Mouse (Mus musculus): Measurements from ENCODE around the gene Mast4. TPM values are rescaled to one million over a fixed set of nuclear protein-coding genes. Genes with fewer than 3 reads are reported as not detected.

The Mast4 gene
- polyA plus RNA-seq, 1 experiment from 2014 or later, result 41.8 TPM

GRCm38 (mm10) chr13:103328299-103328698 is 6.0 kb downstream of the Mast4 start:
- DNase-seq (no peak), ATAC-seq (ENCODE audit: low FRiP score, low TSS enrichment) (no peak)
- H3K27ac ChIP-seq (replicated peaks; ENCODE audit: low read depth, low read length), result no peak overlapping the region
- peaks cover 8% of the 10 kb centered on the region for H3K4me1 ChIP-seq (ENCODE audit: control insufficient read depth, insufficient read depth, low read length)
- no peak overlapping the region for H3K4me2 ChIP-seq (ENCODE audit: low read length)
- 85% methylated on average over 16 of the region's 16 CpGs for WGBS
- no peak overlapping the region for H3K9ac ChIP-seq (replicated peaks; ENCODE audit: low read length)
- H3K36me3 ChIP-seq (ENCODE audit: control insufficient read depth, insufficient read depth, low read length), result no peaks in the 10 kb centered on the region
- no peak overlapping the region for H3K4me3 ChIP-seq (replicated peaks; ENCODE audit: low read depth, low read length)
- no peaks in the 10 kb centered on the region for H3K9me3 ChIP-seq (ENCODE audit: control insufficient read depth, low read length)
- peaks cover 9% of the 10 kb centered on the region; the same call in 1 of the 2 replicates for H3K27me3 ChIP-seq (ENCODE audit: control insufficient read depth, insufficient read depth, low read length)

- 89% methylated on average over 9 of the region's 9 CpGs for WGBS
- Histone ChIP-seq H3K9me3 (ENCODE audit: control insufficient read depth, low read length) (no peaks in the 10 kb centered on the region), H3K4me1 (ENCODE audit: control insufficient read depth, insufficient read depth, low read length) (peaks cover 5% of the 10 kb centered on the region; the same call in 1 of the 2 replicates), H3K4me2 (ENCODE audit: low read length) (no peak overlapping the region), H3K27ac (replicated peaks; ENCODE audit: low read depth, low read length) (no peak overlapping the region), H3K9ac (replicated peaks; ENCODE audit: low read length) (no peak overlapping the region), H3K36me3 (ENCODE audit: control insufficient read depth, insufficient read depth, low read length) (no peaks in the 10 kb centered on the region), H3K4me3 (replicated peaks; ENCODE audit: low read depth, low read length) (no peak overlapping the region), H3K27me3 (ENCODE audit: control insufficient read depth, insufficient read depth, low read length) (peaks cover 9% of the 10 kb centered on the region; the same call in 1 of the 2 replicates)
- DNase-seq, result no peak
- ATAC-seq (ENCODE audit: low FRiP score, low TSS enrichment), result no peak
Observed at GRCm38 (mm10) chr13:103327843-103328242, 6.5 kb downstream of the Mast4 start.

DNA sequence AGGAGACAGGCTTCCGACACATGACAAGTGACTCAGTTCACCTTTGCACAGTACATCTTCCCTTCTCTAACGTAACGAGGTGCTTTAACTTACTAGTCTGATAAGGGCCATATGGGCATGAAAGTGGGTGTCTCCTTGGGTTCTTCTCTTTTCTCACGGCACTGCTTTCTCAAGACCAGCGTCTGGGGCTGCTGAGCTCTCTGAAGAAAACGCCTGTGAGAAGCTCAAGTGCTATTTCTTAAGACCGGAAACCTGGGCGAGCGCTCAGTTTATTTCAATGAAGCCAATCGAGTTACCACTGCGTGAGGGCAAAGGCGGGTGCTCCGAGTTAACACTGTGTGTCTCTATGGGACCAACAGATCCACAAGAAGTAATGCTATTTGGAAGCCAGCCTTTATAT is 8.1 kb downstream of the Mast4 start:
- Histone ChIP-seq H3K9ac (replicated peaks; ENCODE audit: low read length) (no peak overlapping the region), H3K4me3 (replicated peaks; ENCODE audit: low read depth, low read length) (no peak overlapping the region), H3K27me3 (ENCODE audit: control insufficient read depth, insufficient read depth, low read length) (no peaks in the 10 kb centered on the region), H3K36me3 (ENCODE audit: control insufficient read depth, insufficient read depth, low read length) (no peaks in the 10 kb centered on the region), H3K27ac (replicated peaks; ENCODE audit: low read depth, low read length) (no peak overlapping the region), H3K4me1 (ENCODE audit: control insufficient read depth, insufficient read depth, low read length) (no peaks in the 10 kb centered on the region), H3K9me3 (ENCODE audit: control insufficient read depth, low read length) (no peaks in the 10 kb centered on the region; the same call in 1 of the 2 replicates), H3K4me2 (ENCODE audit: low read length) (no peak overlapping the region)
- ATAC-seq (ENCODE audit: low FRiP score, low TSS enrichment), result no peak
- no peak for DNase-seq
- 87% methylated on average over 13 of the region's 13 CpGs for WGBS

- Histone ChIP-seq H3K9ac (replicated peaks; ENCODE audit: low read length) (no peak overlapping the region), H3K4me3 (replicated peaks; ENCODE audit: low read depth, low read length) (no peak overlapping the region), H3K9me3 (ENCODE audit: control insufficient read depth, low read length) (no peaks in the 10 kb centered on the region; the same call in 1 of the 2 replicates), H3K27me3 (ENCODE audit: control insufficient read depth, insufficient read depth, low read length) (no peaks in the 10 kb centered on the region), H3K36me3 (ENCODE audit: control insufficient read depth, insufficient read depth, low read length) (no peaks in the 10 kb centered on the region), H3K4me2 (ENCODE audit: low read length) (no peak overlapping the region), H3K4me1 (ENCODE audit: control insufficient read depth, insufficient read depth, low read length) (0 out of 2 replicates have a peak, but pooled peaks cover 4% of the 10 kb centered on the region), H3K27ac (replicated peaks; ENCODE audit: low read depth, low read length) (no peak overlapping the region)
- ATAC-seq (ENCODE audit: low FRiP score, low TSS enrichment), result no peak
- DNase-seq, result no peak
- 78% methylated on average over 9 of the region's 9 CpGs for WGBS
Observed at GRCm38 (mm10) chr13:103319881-103320280, 14.4 kb downstream of the Mast4 start.

DNA sequence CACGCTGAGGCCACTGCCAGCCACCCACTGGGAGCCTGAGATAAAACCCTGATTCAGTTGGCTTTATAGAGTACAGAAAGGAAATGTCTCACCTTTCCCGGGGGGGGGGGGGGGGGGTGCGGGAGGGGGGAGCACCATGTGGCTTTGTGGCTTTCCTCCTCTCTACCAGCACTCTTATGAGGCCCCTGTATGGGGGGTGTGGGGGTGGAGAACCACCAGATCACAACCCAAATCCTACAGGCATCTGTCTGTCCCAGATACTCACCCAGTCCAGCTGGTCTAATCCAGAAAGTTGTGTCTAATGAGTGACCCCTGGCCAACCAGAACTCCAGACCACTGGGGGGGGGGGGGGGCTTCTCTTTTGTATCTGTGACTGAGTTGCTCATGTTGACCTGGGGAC is 15.0 kb downstream of the Mast4 start:
- WGBS, result 13% methylated on average over 3 of the region's 3 CpGs
- no peak for ATAC-seq (ENCODE audit: low FRiP score, low TSS enrichment)
- H3K9me3 ChIP-seq (ENCODE audit: control insufficient read depth, low read length), result no peaks in the 10 kb centered on the region; the same call in 1 of the 2 replicates
- H3K27me3 ChIP-seq (ENCODE audit: control insufficient read depth, insufficient read depth, low read length), result no peaks in the 10 kb centered on the region
- H3K27ac ChIP-seq (replicated peaks; ENCODE audit: low read depth, low read length), result no peak overlapping the region
- H3K36me3 ChIP-seq (ENCODE audit: control insufficient read depth, insufficient read depth, low read length), result no peaks in the 10 kb centered on the region
- H3K4me1 ChIP-seq (ENCODE audit: control insufficient read depth, insufficient read depth, low read length), result 0 out of 2 replicates have a peak, but pooled peaks cover 5% of the 10 kb centered on the region
- no peak overlapping the region for H3K4me3 ChIP-seq (replicated peaks; ENCODE audit: low read depth, low read length)
- no peak overlapping the region for H3K9ac ChIP-seq (replicated peaks; ENCODE audit: low read length)
- no peak for DNase-seq
- H3K4me2 ChIP-seq (ENCODE audit: low read length), result no peak overlapping the region

GRCm38 (mm10) chr13:103316777-103317367 is 17.4 kb downstream of the Mast4 start:
- Histone ChIP-seq H3K27me3 (ENCODE audit: control insufficient read depth, insufficient read depth, low read length) (no peaks in the 10 kb centered on the region), H3K4me2 (ENCODE audit: low read length) (no peak overlapping the region), H3K36me3 (ENCODE audit: control insufficient read depth, insufficient read depth, low read length) (no peaks in the 10 kb centered on the region), H3K9me3 (ENCODE audit: control insufficient read depth, low read length) (no peaks in the 10 kb centered on the region), H3K9ac (replicated peaks; ENCODE audit: low read length) (no peak overlapping the region), H3K27ac (replicated peaks; ENCODE audit: low read depth, low read length) (no peak overlapping the region), H3K4me3 (replicated peaks; ENCODE audit: low read depth, low read length) (no peak overlapping the region), H3K4me1 (ENCODE audit: control insufficient read depth, insufficient read depth, low read length) (0 out of 2 replicates have a peak, but pooled peaks cover 5% of the 10 kb centered on the region)
- DNase-seq (peak; percentile 53), ATAC-seq (ENCODE audit: low FRiP score, low TSS enrichment) (peak; percentile 48; the same call in 1 of the 2 replicates)
- 31% methylated on average over 3 of the region's 3 CpGs for WGBS

DNA sequence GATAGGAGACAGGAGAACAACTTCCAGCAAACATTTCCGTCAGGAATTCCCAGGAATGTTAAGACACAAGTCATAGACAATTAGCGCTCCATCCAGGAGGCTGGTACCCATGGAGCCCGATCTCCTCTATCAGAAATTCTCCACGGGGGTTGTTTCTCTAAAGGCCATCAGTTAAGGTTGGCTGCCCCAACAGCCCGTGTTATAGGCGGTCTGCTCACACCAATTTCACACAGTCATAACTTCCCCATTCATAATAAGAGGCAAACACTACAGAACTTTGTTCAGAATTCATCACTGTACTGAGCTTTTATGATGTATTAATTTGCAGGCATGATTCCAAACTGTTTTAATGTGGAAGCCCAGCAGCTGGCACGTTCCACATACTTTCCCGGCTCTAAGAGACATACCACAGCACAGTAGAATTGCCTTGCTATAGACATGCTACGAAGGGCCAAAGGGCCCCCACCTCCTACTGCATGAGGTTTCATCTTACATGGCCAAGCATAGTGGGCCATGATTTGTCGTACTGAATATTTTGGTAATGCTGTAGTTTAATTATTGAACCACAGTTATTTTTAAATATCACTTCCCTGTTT is 19.1 kb downstream of the Mast4 start:
- H3K4me1 ChIP-seq (ENCODE audit: control insufficient read depth, insufficient read depth, low read length), result 0 out of 2 replicates have a peak, but pooled peaks cover 5% of the 10 kb centered on the region
- 27% methylated on average over 10 of the region's 10 CpGs for WGBS
- H3K4me2 ChIP-seq (ENCODE audit: low read length), result no peak overlapping the region
- H3K9me3 ChIP-seq (ENCODE audit: control insufficient read depth, low read length), result no peaks in the 10 kb centered on the region
- no peak overlapping the region for H3K9ac ChIP-seq (replicated peaks; ENCODE audit: low read length)
- no peaks in the 10 kb centered on the region for H3K36me3 ChIP-seq (ENCODE audit: control insufficient read depth, insufficient read depth, low read length)
- ATAC-seq (ENCODE audit: low FRiP score, low TSS enrichment) (no peak), DNase-seq (no peak)
- no peak overlapping the region for H3K4me3 ChIP-seq (replicated peaks; ENCODE audit: low read depth, low read length)
- H3K27ac ChIP-seq (replicated peaks; ENCODE audit: low read depth, low read length), result no peak overlapping the region
- H3K27me3 ChIP-seq (ENCODE audit: control insufficient read depth, insufficient read depth, low read length), result no peaks in the 10 kb centered on the region

DNA sequence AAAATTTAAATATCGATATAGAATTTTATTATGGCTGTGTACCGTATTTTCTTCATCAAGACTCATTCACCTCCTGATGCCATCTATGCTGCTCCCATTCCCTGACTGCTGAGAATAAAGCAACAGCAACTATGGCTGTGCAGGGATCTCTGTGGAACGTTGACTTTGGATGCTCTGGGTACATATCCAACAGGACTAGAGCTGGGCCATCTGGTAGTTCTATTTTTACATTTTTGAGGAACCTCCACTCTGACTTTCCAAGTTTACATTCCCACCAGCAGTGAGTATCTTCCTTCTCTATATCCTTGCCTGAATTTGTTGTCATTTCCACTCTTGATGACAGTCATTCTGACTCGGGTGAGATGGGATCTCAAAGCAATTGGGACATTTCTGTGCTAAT is 26.0 kb downstream of the Mast4 start:
- ATAC-seq (ENCODE audit: low FRiP score, low TSS enrichment) (no peak), DNase-seq (no peak)
- no peak overlapping the region for H3K9ac ChIP-seq (replicated peaks; ENCODE audit: low read length)
- no peak overlapping the region for H3K4me2 ChIP-seq (ENCODE audit: low read length)
- H3K9me3 ChIP-seq (ENCODE audit: control insufficient read depth, low read length), result no peaks in the 10 kb centered on the region
- H3K4me3 ChIP-seq (replicated peaks; ENCODE audit: low read depth, low read length), result no peak overlapping the region
- H3K4me1 ChIP-seq (ENCODE audit: control insufficient read depth, insufficient read depth, low read length), result no peaks in the 10 kb centered on the region
- 96% methylated on average over 4 of the region's 4 CpGs for WGBS
- no peak overlapping the region for H3K27ac ChIP-seq (replicated peaks; ENCODE audit: low read depth, low read length)
- no peaks in the 10 kb centered on the region for H3K27me3 ChIP-seq (ENCODE audit: control insufficient read depth, insufficient read depth, low read length)
- H3K36me3 ChIP-seq (ENCODE audit: control insufficient read depth, insufficient read depth, low read length), result no peaks in the 10 kb centered on the region

DNA sequence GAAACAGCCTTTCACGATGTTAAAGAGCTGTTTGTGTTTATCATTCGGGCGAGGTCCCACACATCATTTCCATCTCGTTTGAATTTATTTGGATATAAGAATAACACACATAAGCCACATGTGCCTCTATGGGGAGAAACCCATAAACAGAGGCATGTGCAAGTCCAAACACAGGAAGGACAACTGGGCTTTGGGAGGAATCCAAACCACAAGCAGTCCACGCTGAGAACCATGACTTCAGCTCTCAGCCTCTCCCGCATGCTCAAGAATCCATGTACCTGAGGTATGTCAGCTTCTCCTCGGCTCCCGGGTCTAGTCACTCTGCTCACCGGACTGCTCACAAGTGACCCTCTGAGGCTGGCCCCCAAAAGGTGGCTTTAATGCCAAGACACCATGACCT is 30.5 kb downstream of the Mast4 start:
- Histone ChIP-seq H3K9ac (replicated peaks; ENCODE audit: low read length) (no peak overlapping the region), H3K36me3 (ENCODE audit: control insufficient read depth, insufficient read depth, low read length) (no peaks in the 10 kb centered on the region), H3K27ac (replicated peaks; ENCODE audit: low read depth, low read length) (no peak overlapping the region), H3K9me3 (ENCODE audit: control insufficient read depth, low read length) (no peaks in the 10 kb centered on the region), H3K27me3 (ENCODE audit: control insufficient read depth, insufficient read depth, low read length) (no peaks in the 10 kb centered on the region), H3K4me2 (ENCODE audit: low read length) (no peak overlapping the region), H3K4me3 (replicated peaks; ENCODE audit: low read depth, low read length) (no peak overlapping the region), H3K4me1 (ENCODE audit: control insufficient read depth, insufficient read depth, low read length) (no peaks in the 10 kb centered on the region)
- no peak for ATAC-seq (ENCODE audit: low FRiP score, low TSS enrichment)
- DNase-seq, result no peak
- 88% methylated on average over 9 of the region's 9 CpGs for WGBS

Measured in midbrain, embryonic 14.5 days (tissue).